Mouse (Mus musculus): Measurements from ENCODE around the gene Pdzph1. TPM values are rescaled to one million over a fixed set of nuclear protein-coding genes. Genes with fewer than 3 reads are reported as not detected.

The Pdzph1 gene
- polyA plus RNA-seq, 1 experiment from 2014 or later, result 5.6 TPM

DNA sequence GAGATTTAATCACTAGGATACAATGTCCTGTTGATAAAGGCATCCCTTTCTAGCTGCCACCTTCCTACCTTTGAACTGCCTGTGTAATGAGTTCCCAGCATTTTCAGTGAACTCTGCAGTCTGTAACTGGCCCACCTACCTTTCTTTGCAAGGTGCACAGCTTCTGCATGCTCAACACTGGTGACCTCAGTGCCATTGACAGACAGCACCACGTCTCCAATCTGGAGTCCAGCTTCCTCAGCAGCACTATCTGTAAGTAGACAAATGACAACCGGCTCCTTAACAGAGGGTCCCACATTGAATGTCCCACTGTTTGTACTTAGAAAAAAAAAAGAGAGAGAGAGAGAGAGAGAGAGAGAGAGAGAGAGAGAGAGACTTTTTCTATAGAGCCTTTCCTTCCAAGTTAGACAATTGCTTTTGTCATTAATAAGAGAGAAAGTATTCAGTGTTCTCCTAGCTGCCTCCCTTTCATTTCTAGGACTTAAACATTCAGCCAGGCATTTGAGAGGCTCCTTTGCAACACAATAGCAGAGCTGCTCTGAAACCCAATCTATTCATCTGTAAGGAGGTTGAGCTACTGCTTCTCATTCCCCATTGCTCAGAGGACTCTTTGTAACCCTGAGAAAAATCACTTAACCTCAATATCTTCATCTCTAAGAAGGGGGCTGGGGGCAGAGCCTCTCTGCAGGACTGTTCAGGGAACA lies 58.7 kb downstream of the Pdzph1 start:
- Histone ChIP-seq H3K27ac (ENCODE audit: low read length) (peak overlapping the region; percentile 18; the same call in 1 of the 2 replicates), H3K4me1 (ENCODE audit: control insufficient read depth, insufficient read depth, low read length) (peaks cover under 1% of the 10 kb centered on the region; the same call in 1 of the 2 replicates)

DNA sequence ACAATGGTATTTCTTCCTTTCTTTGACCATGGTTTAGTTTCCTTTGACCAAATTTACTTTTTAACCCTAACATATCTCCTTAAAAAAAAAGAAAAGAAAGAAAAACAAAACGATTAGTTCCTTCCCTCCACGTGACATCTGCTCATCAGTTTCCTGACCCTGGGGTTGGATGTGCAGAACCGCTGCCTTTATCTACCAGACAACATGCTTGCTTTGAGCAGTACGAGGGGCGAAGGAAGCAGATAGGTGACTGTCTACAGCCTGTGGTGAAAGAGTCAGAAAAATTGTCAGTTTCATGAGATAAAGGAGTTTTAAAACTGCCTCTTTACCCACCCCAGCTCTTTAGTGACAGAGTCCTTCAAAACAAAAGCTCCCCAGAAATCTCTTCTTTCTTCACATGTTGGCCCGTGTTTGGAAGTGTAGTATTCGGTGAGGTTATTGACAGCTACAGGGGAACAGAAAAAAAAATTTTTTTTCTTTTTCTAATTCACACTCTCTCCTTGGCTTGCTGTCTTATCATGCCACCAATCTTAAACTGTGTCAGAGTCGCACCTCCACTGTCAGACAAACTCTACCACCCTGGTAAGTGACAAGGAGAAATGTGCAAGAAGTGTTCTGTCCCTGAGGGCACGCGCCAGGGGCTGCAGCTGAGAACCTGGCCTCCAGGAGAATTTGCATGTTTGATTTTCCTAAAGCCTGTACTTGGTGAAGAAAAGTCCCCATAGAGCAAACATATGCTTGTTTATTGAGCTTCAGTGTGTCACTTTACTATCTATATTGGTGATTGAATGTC lies 66.2 kb downstream of the Pdzph1 start:
- no peaks in the 10 kb centered on the region for H3K9me3 ChIP-seq (replicated peaks; ENCODE audit: control insufficient read depth, low read length, poor library complexity, severe bottlenecking)
- H3K4me3 ChIP-seq (ENCODE audit: low read depth, low read length), result no peak overlapping the region
- peaks cover 10% of the 10 kb centered on the region; the same call in 1 of the 2 replicates for H3K4me1 ChIP-seq (ENCODE audit: control insufficient read depth, insufficient read depth, low read length)
- no peaks in the 10 kb centered on the region for H3K27me3 ChIP-seq (ENCODE audit: control insufficient read depth, insufficient read depth, low read depth, low read length)
- H3K27ac ChIP-seq (ENCODE audit: low read length), result no peak overlapping the region
- H3K36me3 ChIP-seq (ENCODE audit: control insufficient read depth, insufficient read depth, low read length), result no peaks in the 10 kb centered on the region
- 77% methylated on average over 10 of the region's 10 CpGs for WGBS
- H3K4me2 ChIP-seq (ENCODE audit: low read length), result no peak overlapping the region
- H3K9ac ChIP-seq (ENCODE audit: low read depth, low read length), result no peak overlapping the region
- no peak for ATAC-seq

More for the DNA sequence above, 58.7 kb downstream of the Pdzph1 start:
- Histone ChIP-seq H3K4me3 (ENCODE audit: low read depth, low read length) (no peak overlapping the region), H3K4me2 (ENCODE audit: low read length) (no peak overlapping the region), H3K9me3 (replicated peaks; ENCODE audit: control insufficient read depth, low read length, poor library complexity, severe bottlenecking) (no peaks in the 10 kb centered on the region), H3K27me3 (ENCODE audit: control insufficient read depth, insufficient read depth, low read depth, low read length) (no peaks in the 10 kb centered on the region), H3K36me3 (ENCODE audit: control insufficient read depth, insufficient read depth, low read length) (no peaks in the 10 kb centered on the region), H3K9ac (ENCODE audit: low read depth, low read length) (no peak overlapping the region)
- peak; percentile 76 for ATAC-seq
- WGBS, result 3% methylated on average over 2 of the region's 2 CpGs

DNA sequence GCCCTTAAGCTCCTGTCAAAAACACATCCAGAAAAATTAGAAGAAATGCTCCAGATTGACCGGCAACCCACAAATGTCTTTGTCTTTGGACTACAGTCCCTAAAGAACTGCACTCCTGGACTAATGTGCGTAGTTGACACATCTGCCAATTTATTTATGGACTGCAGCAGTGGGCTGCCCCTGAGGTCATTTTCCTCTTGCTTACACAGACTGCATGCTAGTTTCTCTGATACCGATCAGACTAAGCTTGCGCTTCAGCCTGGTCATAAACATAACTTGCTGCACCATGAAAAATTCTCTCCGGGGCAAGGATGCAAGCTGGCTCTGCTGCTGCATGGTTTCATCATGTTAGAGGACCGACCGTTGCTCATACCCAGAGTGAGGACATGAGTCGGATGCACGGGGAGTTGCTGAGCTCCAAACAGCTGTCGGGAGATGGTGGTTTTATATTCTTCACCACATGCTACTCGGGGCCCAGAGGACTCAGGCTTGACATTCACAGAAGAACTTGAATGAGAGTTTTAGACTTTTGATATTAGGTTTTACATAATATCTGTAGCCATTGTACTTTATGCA lies 67.2 kb downstream of the Pdzph1 start:
- ATAC-seq, result peak; percentile 75
- no peak overlapping the region for H3K4me3 ChIP-seq (ENCODE audit: low read depth, low read length)
- H3K27me3 ChIP-seq (ENCODE audit: control insufficient read depth, insufficient read depth, low read depth, low read length), result no peaks in the 10 kb centered on the region
- H3K27ac ChIP-seq (ENCODE audit: low read length), result no peak overlapping the region
- H3K9me3 ChIP-seq (replicated peaks; ENCODE audit: control insufficient read depth, low read length, poor library complexity, severe bottlenecking), result no peaks in the 10 kb centered on the region
- H3K9ac ChIP-seq (ENCODE audit: low read depth, low read length), result no peak overlapping the region
- no peak overlapping the region for H3K4me2 ChIP-seq (ENCODE audit: low read length)
- WGBS, result 54% methylated on average over 11 of the region's 11 CpGs
- peaks cover 12% of the 10 kb centered on the region; the same call in 1 of the 2 replicates for H3K4me1 ChIP-seq (ENCODE audit: control insufficient read depth, insufficient read depth, low read length)
- no peaks in the 10 kb centered on the region for H3K36me3 ChIP-seq (ENCODE audit: control insufficient read depth, insufficient read depth, low read length)

DNA sequence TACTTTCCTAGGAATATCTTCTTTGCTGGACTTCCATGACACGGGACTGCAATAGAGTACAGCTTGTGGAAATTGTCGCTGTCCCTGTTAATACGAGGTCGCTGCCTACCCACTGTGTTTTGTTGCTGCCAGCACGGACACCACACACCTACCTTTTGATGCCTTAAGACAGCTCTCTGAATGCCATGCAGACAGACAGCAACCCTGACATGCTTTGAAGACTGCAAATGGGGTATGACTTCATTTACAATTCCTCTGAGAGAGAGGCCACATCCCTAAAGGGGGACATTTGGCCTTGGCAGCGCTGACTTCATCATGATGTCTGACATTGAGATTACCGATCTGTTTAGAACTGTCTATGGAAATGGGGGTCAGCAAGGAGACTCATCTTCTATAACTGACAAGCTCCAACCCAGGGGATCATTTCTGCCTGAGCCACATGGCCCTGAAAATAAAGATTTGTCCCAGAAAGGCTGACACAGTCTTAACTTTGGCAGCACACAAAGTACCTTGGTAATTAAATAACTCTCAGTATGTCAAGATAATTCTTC lies 67.8 kb downstream of the Pdzph1 start:
- WGBS, result 54% methylated on average over 7 of the region's 7 CpGs
- no peak overlapping the region for H3K9ac ChIP-seq (ENCODE audit: low read depth, low read length)
- no peaks in the 10 kb centered on the region for H3K9me3 ChIP-seq (replicated peaks; ENCODE audit: control insufficient read depth, low read length, poor library complexity, severe bottlenecking)
- H3K4me2 ChIP-seq (ENCODE audit: low read length), result no peak overlapping the region
- no peaks in the 10 kb centered on the region for H3K27me3 ChIP-seq (ENCODE audit: control insufficient read depth, insufficient read depth, low read depth, low read length)
- H3K36me3 ChIP-seq (ENCODE audit: control insufficient read depth, insufficient read depth, low read length), result no peaks in the 10 kb centered on the region
- H3K27ac ChIP-seq (ENCODE audit: low read length), result no peak overlapping the region
- peak; percentile 69 for ATAC-seq
- peaks cover 12% of the 10 kb centered on the region; the same call in 1 of the 2 replicates for H3K4me1 ChIP-seq (ENCODE audit: control insufficient read depth, insufficient read depth, low read length)
- no peak overlapping the region for H3K4me3 ChIP-seq (ENCODE audit: low read depth, low read length)

DNA sequence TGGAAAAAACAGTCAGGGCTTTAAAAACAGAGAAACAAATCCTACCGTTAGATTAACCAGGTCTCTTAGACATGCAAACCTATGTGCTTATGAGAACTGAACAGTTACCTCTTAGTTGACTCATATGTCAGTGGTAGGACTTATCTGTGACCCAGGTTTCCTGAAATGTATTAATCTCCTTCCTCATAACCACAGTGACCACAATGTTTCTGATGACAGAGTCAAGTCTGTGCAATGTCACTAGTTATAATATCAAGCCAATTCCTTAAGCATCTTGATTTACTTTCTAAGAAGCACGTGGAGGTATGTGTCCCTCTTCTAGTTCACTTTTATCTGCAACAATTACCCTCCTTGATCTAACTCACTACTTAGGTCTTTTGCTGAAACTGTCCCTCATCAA lies 68.4 kb downstream of the Pdzph1 start:
- Histone ChIP-seq H3K4me1 (ENCODE audit: control insufficient read depth, insufficient read depth, low read length) (peaks cover 12% of the 10 kb centered on the region; the same call in 1 of the 2 replicates), H3K36me3 (ENCODE audit: control insufficient read depth, insufficient read depth, low read length) (no peaks in the 10 kb centered on the region), H3K4me3 (ENCODE audit: low read depth, low read length) (no peak overlapping the region), H3K4me2 (ENCODE audit: low read length) (no peak overlapping the region), H3K9me3 (replicated peaks; ENCODE audit: control insufficient read depth, low read length, poor library complexity, severe bottlenecking) (no peaks in the 10 kb centered on the region), H3K9ac (ENCODE audit: low read depth, low read length) (no peak overlapping the region), H3K27ac (ENCODE audit: low read length) (no peak overlapping the region), H3K27me3 (ENCODE audit: control insufficient read depth, insufficient read depth, low read depth, low read length) (no peaks in the 10 kb centered on the region)
- ATAC-seq, result no peak
- WGBS, result 94% methylated on average over 2 of the region's 2 CpGs

DNA sequence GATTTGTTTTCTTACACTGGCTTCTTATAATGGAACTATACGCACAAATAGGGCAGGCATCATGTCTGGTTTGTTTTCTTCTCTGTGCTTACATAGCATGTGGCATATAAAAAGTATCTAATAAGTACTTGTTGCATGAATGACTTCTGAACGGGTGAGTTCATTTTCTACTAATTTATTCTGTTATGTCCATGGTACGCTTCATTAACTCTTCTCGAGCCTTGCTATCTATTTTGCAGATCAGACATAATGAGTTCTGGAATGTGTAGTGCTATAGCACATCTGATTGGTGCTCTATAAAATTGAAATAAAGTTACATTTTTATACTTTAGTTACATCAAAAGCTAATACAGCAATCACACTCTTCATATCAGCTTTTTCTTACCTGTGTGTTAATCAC lies 71.2 kb downstream of the Pdzph1 start:
- no peak overlapping the region for H3K4me3 ChIP-seq (ENCODE audit: low read depth, low read length)
- no peak overlapping the region for H3K27ac ChIP-seq (ENCODE audit: low read length)
- H3K9ac ChIP-seq (ENCODE audit: low read depth, low read length), result no peak overlapping the region
- peaks cover 12% of the 10 kb centered on the region; the same call in 1 of the 2 replicates for H3K4me1 ChIP-seq (ENCODE audit: control insufficient read depth, insufficient read depth, low read length)
- H3K27me3 ChIP-seq (ENCODE audit: control insufficient read depth, insufficient read depth, low read depth, low read length), result no peaks in the 10 kb centered on the region
- no peak for ATAC-seq
- 39% methylated on average over 4 of the region's 4 CpGs for WGBS
- H3K9me3 ChIP-seq (replicated peaks; ENCODE audit: control insufficient read depth, low read length, poor library complexity, severe bottlenecking), result no peaks in the 10 kb centered on the region
- no peak overlapping the region for H3K4me2 ChIP-seq (ENCODE audit: low read length)
- no peaks in the 10 kb centered on the region for H3K36me3 ChIP-seq (ENCODE audit: control insufficient read depth, insufficient read depth, low read length)

DNA sequence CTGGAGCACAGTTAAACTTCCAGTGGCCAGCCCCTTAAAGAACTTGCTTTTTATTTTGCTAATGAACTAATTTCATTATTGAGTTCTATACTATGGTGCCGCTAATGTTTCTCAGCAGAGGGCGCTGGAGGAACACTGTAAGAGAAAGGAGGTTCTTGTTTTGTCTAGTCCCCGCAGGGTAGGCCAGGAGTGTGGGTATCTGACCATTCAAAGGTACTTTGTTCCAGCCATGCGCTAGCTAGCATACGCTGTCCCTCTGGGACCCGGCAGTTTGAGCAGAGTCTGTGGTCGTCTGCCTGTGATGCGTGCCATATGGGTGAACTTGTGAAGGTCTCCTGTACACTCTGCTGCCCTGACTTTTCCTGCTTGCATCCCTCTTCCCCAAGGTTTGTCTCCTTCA lies 72.1 kb downstream of the Pdzph1 start:
- ATAC-seq, result peak; percentile 77
- Histone ChIP-seq H3K9ac (ENCODE audit: low read depth, low read length) (no peak overlapping the region), H3K36me3 (ENCODE audit: control insufficient read depth, insufficient read depth, low read length) (no peaks in the 10 kb centered on the region), H3K27ac (ENCODE audit: low read length) (no peak overlapping the region), H3K4me2 (ENCODE audit: low read length) (peak overlapping the region; percentile 44), H3K9me3 (replicated peaks; ENCODE audit: control insufficient read depth, low read length, poor library complexity, severe bottlenecking) (no peaks in the 10 kb centered on the region), H3K4me1 (ENCODE audit: control insufficient read depth, insufficient read depth, low read length) (peaks cover 8% of the 10 kb centered on the region; the same call in 1 of the 2 replicates), H3K4me3 (ENCODE audit: low read depth, low read length) (no peak overlapping the region), H3K27me3 (ENCODE audit: control insufficient read depth, insufficient read depth, low read depth, low read length) (no peaks in the 10 kb centered on the region)
- WGBS, result 2% methylated on average over 8 of the region's 8 CpGs

DNA sequence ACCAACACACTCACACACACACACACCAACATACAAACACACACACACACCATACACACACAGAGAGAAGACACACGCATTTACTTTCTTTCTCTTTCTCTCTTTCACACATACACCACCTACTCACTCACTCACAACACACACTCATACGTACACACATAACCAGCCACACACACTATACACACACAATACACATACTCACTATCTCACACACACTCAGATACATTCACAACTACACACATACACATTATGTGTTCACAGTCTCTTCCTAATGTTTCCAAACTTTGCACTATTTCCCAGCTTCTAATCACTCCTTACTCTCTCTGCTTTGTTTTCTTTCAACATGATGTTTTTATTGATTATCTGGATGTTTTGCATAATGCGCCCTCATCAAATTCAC lies 72.6 kb downstream of the Pdzph1 start:
- Histone ChIP-seq H3K27me3 (ENCODE audit: control insufficient read depth, insufficient read depth, low read depth, low read length) (no peaks in the 10 kb centered on the region), H3K4me1 (ENCODE audit: control insufficient read depth, insufficient read depth, low read length) (peaks cover 3% of the 10 kb centered on the region; the same call in 1 of the 2 replicates), H3K36me3 (ENCODE audit: control insufficient read depth, insufficient read depth, low read length) (no peaks in the 10 kb centered on the region), H3K9ac (ENCODE audit: low read depth, low read length) (no peak overlapping the region), H3K4me3 (ENCODE audit: low read depth, low read length) (no peak overlapping the region), H3K9me3 (replicated peaks; ENCODE audit: control insufficient read depth, low read length, poor library complexity, severe bottlenecking) (no peaks in the 10 kb centered on the region), H3K27ac (ENCODE audit: low read length) (no peak overlapping the region), H3K4me2 (ENCODE audit: low read length) (no peak overlapping the region)
- no peak for ATAC-seq
- WGBS, result 85% methylated on average over 3 of the region's 3 CpGs

Data from midbrain, embryonic 16.5 days (tissue).